Mouse (Mus musculus) ES-Bruce4 (cell line): Measurements from ENCODE around the gene Gm28635.

Source experiments
- CTCF ChIP-seq: IDR thresholded peaks from one replicate; pipeline ENCODE4 v1.8.1; 2011; ENCODE audit warnings: low read depth, low read length
- EP300 ChIP-seq: IDR thresholded peaks from 2 replicates; pipeline ENCODE4 v1.6.1; 2011; ENCODE audit warnings: low read depth, low read length; ENCODE audit not compliant: insufficient read depth
- POLR2A ChIP-seq: IDR thresholded peaks from one replicate; pipeline ENCODE4 v1.8.1; 2011; ENCODE audit warnings: low read length; ENCODE audit not compliant: insufficient read depth

DNA sequence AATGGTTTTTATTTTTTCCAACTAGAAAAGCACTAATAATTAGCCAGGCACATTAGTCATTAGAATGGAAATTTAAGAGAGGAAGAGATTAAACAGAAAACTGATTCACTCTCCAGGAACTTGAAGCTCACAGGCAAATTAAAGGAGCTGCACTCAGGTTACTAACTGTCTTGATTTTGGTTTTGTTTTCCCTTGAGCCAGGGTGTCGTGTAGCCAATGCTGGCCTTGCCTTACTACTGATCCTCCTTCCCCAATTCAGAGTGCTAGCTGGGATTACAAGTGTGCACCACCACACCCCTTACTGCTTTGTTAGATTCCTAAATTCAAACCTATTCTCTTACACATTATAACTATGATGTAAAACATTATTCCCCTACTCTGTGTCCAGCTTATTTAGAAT is 70.0 kb downstream of the Gm28635 start:
- TF ChIP-seq CTCF = no peak
- no peak for TF ChIP-seq POLR2A
- no peak for TF ChIP-seq EP300
